Mouse (Mus musculus) erythroblast, embryonic 14.5 days (primary cell): ENCODE data around the gene Nr2f2.

Source experiments
- GATA1 ChIP-seq: IDR thresholded peaks from 2 replicates; pipeline ENCODE4 v1.6.1; 2012; ENCODE audit warnings: low read length, inconsistent platforms, mixed read lengths
- TAL1 ChIP-seq: IDR thresholded peaks from 3 replicates; pipeline ENCODE4 v1.6.1; 2012; ENCODE audit warnings: low read length, inconsistent platforms, mixed read lengths

DNA sequence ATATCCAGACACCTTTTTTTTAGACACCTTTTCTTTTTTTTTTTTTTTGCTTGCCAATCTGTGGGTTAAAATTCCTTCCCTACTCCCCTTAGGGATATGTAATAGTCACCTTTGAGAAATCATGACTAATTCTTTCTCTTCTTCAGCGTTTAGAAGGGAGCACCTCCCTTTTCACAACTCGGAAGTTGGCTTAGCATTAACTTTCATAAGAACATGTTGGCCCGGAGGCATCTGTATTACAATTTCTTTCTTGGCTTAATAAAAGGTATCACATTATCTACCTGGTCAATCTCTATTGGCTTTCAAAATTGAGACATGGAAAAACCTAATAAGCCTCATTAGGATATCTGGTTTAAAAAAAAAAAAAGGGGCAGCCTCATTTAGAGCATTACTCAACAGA, 14.4 kb upstream of the Nr2f2 start:
- TF ChIP-seq TAL1 (no peak), GATA1 (no peak)
